Mouse (Mus musculus) heart, postnatal 14 days (tissue): ENCODE results near the gene Fthl17d. TPM values are rescaled to one million over a fixed set of nuclear protein-coding genes. Genes with fewer than 3 reads are reported as not detected.
"Not testable (repeated sequence)": the region's sequence is repeated elsewhere in the genome, so short reads cannot be mapped to it uniquely, and the experiment has no call there.

ENCODE experiments used
- DNase-seq, 2 experiments: peaks; one replicate each; pipeline ENCODE4 v3.0.0; 2021 to 2022
- intact Hi-C: fragments of 180-260 bp; cut with DNase I; formaldehyde crosslinking; loops from one replicate; pipeline ENCODE4 v1.15.1; 2025
- long read RNA-seq, 2 experiments: library from polyadenylated mRNA; stranded (forward); transcript quantifications; one replicate each; pipeline ENCODE4 v2.0.0; 2021
- total RNA-seq, 2 experiments: library from RNA; stranded (reverse); gene quantifications; 2 replicates each; pipeline ENCODE4 v1.2.3; 2021

Gene Fthl17d
- total RNA-seq = not detected
- long read RNA-seq, experiment 1 = 0 reads
- long read RNA-seq, experiment 2 = 0 reads

DNA sequence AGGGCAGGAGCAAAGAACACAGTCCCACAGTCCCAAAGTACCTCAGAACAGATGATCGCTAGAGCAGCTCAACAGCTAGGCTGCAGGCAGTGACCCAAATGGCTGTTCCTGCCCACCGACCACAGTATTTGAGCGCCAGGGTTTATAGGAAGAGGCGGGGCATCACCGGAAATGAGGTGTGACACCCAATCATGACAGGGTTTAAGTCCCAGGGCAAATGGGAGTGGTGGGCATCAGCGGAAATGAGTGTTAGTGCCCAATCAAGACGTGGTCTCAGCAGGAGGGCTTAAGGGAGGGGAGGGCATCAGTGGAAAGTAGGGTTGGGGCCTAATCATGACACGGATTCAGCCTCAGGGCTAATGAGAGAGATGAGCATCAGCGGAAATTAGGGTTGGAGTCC is at the start of gene Fthl17d:
Fthl17d (minus strand) TSS at position 101 of the 400 bp plus-strand sequence.
- intact Hi-C loops, DNase-seq: not testable (repeated sequence)

GRCm38 (mm10) chrX:9033193-9033592 is 46.6 kb upstream of the Fthl17d start, which contains the start of gene Fthl17e:
Fthl17e (plus strand) TSS chrX:9033493.
- DNase-seq, intact Hi-C loops: not testable (repeated sequence)

DNA sequence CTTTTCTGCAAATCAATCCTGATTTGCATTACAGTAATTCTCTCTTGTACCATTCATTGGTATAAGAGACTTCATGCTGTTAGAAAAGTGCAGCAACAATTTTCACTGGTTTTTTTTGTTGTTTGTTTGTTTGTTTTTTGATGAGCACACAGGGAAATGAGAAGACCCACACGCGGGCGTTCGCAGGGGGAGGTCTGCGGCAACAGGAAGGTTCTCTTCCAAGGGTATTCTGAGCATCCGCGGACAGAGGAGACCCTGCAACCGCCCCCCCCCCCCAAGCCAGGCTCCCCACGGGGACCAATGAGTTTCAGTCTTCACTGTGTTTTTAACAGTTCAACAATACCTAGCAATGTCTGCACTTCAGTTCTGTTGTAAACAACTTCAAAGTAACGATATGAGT is 32.9 kb upstream of the Fthl17d start:
- no peak for DNase-seq
- intact Hi-C loops = no loop called here

- intact Hi-C loops = no loop called here
- DNase-seq = no peak
Observed at GRCm38 (mm10) chrX:9016079-9016478, 29.5 kb upstream of the Fthl17d start.

GRCm38 (mm10) chrX:8976459-8976858 is 10.1 kb downstream of the Fthl17d start, which contains the start of gene Fthl17c:
Fthl17c (minus strand) TSS chrX:8976559.
- DNase-seq, intact Hi-C loops: not testable (repeated sequence)

- intact Hi-C loops, DNase-seq: not testable (repeated sequence)
Observed at GRCm38 (mm10) chrX:8964618-8965017, 21.9 kb downstream of the Fthl17d start.

GRCm38 (mm10) chrX:8962875-8963274 is 23.7 kb downstream of the Fthl17d start, which contains the start of gene Fthl17b:
Fthl17b (minus strand) TSS chrX:8962975.
- DNase-seq, intact Hi-C loops: not testable (repeated sequence)

DNA sequence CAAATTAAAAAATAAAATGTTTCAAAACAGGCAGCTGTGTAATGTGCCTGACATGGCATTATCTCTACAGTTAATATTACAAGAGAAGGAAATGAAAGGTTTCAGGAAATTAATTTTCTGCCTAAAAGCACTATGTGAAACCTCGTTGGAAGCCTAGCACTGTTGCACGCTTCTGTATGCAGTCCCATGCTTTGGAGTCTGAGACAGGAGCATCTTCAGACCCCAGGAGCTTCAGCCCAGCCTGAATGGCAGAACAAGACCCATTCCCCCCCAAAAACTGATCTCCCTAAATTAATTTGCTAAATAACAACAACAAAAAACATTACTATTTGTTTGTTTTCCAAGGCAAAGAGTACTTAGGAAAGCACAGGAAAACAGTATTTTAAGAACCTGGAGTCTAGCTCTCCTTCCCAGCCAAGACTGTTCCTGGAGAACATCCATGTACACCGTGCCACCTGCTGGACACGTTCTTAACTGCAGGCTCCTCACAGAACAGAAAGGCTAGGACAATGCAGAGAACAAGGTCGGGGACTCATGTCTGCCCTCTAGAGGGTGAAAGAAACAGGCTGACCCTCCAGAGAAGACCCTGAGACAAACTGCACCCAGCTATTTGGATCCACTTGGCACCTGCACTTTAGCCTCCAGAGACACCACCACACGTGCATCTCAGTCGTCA is 38.3 kb downstream of the Fthl17d start:
- intact Hi-C loops = loop anchor here (5.0 kb wide), 2 partner anchors 81 to 116 kb away; no protein-coding TSS in a partner anchor
- DNase-seq = peak; percentile 77 to 85

DNA sequence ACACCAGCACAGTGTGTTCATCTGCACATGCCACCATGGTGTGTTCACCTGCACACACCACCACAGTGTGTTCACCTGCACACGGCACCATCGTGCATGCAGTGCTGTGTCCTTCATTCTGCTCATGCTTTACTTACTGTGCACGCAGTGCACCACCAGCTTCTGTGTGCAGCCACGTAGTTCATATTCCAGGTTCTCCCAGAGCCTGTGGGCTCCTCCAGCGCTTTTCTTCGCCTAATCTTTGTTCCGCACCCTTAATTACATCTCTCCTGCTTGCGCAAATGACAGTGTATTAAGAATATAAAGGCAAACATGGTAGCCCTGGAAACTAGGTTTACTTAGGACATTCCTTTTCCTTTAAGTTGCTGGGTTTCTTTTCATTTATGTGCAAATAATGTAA is 42.5 kb downstream of the Fthl17d start:
- intact Hi-C loops = no loop called here
- no peak for DNase-seq

Other genes starting within 250 kb of the Fthl17d start
- gene Ssx9, start 238.3 kb downstream of the Fthl17d start, total RNA-seq = not detected
- gene Ssxb5, start 183.1 kb downstream of the Fthl17d start, total RNA-seq = not detected
- not detected for gene Gm6592, start 142.8 kb downstream of the Fthl17d start, total RNA-seq
- not detected for gene Gm5751, start 112.5 kb downstream of the Fthl17d start, total RNA-seq
- gene B630019K06Rik, start 94.4 kb downstream of the Fthl17d start, total RNA-seq = under 1 TPM; 0.72 to 0.80 TPM
- gene Fthl17b, start 23.8 kb downstream of the Fthl17d start, total RNA-seq = not detected
- gene Fthl17c, start 10.2 kb downstream of the Fthl17d start, total RNA-seq = not detected
- gene Fthl17e, start 46.7 kb upstream of the Fthl17d start, total RNA-seq = not detected
- gene Fthl17f, start 76.3 kb upstream of the Fthl17d start, total RNA-seq = not detected
- gene 4930402K13Rik, start 117.8 kb upstream of the Fthl17d start, total RNA-seq = not detected
- 1 to 10 TPM; 4.0 to 4.1 TPM for gene Lancl3, start 213.1 kb upstream of the Fthl17d start, total RNA-seq